Mouse (Mus musculus) frontal cortex, postnatal 14 days (tissue): ENCODE measurements at regions not wholly inside any gene's neighbourhood (a gene's known extent, or its start where the extent isn't known, plus 50 kb on each side); places are given as distances from the start of the nearest gene placed in this dataset.

ENCODE experiments used
- DNase-seq, 2 experiments: peaks; one replicate each; pipeline ENCODE4 v3.0.0; 2022; ENCODE audit warnings: low spot score in 2 of 2

DNA sequence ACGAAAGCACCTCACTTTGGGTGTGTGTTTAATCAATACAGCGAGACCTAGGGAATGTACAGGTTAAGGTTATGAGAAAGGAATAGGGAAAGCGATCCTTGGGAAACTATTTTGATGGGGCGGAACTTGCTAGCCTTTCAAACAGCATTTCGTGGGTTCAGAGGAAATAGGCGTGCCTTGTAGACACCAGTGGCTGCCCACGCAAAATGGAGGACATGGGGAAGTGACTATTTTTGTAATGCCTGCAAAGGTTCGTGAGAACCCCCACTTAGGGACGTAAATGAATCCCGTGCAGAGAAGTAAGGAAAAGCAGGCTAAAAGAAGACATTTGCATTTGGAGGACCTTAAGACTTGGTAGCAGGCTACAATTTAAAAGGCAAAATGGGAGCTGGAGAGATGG is 114.1 kb upstream of the Ppm1h start:
- DNase-seq, result no peak

DNA sequence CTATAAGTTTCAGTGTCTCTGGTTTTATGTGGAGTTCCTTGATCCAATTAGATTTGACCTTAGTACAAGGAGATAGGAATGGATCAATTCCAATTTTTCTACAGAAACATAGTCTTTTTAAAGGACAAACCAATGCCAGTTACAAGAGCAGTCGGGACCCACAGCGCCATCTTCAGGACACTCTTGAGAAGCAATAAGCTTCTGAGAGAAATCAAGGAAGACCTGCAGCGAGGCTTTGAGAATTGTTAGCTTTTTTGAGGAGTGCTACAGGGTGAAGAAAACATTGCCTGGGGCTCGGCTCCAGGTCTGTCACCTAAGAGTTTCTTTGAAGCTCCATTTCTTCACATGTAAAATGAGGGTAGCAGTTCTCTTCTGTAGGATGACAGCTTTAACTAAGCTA is 112.0 kb upstream of the Ppm1h start:
- no peak for DNase-seq

DNA sequence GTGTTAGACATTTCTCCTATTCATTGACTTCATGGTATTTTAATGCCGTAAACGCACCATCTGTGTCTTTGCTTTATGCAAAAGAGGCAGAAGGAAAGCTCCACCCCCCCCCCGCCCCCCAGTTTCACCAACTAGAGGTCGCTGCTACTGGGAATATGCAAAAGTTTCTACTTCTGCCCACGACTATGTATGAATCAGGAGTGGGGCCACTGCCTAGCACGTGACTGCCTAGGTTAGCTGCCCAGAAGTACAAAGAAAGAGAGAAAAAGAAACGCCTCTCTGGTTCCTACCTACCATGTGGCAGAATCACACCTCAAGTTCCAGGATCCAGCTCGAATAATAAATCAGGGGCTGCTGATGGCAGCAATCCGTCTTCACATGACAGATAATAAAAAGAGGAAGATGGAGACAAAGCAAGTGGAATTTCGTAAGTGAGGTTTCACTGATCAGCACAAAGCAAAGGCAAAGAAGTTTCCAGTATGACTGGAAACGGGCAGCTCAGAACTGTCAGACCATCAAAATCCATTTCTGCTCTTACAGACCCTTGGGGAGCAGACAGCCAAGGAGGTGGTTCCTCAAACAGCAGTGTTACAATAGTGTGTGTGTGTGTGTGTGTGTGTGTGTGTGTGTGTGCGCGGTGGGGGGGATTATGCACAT is 108.9 kb upstream of the Ppm1h start:
- no peak for DNase-seq

DNA sequence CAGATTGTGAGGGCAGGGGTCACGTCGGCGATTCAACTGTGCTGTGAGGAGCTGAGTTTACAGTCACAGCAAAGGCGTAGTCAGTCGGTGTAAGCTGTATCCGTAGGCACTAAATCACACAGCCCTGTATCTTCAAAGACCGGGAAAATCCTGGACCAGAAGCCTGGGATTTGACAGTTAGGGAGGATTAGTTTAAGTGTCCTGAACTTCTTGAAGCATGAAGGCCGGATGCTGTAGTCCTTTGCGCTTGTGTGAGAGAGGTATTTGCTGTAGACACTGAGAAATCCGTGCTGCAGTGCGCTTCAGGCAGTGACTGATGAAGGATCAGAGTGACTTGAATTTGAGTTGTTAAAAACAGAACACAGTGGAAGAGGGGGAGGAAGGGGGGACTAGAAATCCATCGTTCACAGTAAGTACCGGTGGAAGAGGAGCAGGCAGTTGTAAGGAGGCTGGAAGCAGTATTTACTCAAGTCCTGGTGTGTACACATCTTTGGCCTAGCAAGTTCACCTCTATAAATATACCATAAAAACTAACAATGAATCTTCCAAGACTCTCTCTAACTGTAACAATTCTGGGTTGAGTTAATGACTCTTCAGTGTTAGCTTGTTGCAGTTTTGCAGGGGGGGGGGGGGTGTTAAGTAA is 107.5 kb upstream of the Ppm1h start:
- DNase-seq, result no peak

DNA sequence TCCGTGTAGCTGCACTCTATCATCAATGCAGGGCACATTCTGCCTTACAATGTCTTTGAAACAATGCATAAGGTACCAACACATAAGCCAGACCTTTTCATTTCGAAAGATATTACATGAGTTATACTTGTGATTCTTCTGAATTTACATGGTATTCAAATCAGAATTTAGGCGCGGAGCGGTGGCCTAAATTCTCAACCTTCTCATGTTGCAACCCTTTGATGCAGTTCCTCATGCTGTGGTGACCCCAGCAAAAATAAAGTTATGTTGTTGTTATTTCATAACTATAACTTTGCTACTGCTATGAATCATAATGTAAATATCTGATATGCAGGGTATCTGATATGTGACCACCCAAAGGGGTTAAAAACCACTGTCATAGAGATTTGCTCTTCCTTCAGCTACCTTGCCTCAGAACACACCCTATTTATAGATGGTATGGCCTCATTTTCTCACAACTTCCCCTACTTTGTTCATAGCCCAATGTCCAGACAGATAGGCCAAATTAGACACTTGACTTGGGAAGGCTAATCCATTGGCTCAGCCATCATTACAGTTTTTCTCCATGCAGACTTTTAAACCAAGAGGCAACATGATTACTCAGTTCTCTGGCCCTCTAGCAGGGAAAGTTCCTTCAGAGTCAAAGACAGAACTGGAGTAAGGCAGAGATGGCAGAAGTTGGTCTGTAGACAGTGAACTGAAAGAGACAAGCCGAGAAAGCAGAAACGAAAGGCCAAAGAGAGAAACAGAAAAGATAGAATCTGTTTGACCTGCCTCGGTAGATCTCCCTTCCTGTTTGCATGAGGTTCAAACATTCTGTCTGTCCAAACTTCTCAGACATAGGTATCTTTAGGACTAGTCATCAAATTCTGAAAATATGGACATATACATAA is 102.1 kb upstream of the Ppm1h start:
- no peak for DNase-seq

DNA sequence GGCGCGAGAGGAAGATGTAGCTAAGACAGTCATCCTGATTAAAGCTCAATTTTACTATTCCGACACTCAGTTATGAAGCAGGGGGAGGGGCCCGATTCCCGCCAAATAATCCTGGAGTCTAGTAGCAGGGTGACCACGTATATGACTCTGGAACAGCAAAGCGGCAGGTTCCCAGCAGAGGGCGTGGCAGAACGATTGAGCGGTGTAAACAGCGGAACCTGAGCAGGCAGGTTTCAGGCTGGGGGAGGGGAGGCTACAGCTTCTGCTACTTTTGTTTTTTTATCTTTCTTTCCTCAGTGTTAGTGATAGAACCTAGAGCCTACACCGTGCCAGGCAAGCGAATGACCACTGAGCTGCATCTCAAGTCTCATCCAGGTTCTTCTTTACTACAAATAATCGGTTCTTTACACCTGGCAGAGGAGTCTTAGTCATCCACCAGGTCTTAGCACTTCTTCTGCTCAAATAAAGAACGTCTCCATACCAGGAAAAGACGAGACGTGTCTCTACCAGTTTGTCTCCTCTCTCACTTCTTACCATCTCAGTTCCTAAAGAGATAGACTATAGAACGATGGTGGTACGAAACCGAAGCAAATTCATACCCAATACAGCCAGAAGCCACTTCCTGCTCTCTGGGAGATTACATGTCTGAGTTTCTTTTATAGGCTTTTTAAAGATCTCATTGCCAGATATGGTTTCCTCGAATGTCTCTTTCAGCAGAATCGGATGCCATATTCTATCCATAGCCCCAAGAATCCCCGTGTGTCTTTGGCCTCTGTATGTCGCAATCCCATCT is 100.2 kb upstream of the Ppm1h start:
- no peak for DNase-seq

DNA sequence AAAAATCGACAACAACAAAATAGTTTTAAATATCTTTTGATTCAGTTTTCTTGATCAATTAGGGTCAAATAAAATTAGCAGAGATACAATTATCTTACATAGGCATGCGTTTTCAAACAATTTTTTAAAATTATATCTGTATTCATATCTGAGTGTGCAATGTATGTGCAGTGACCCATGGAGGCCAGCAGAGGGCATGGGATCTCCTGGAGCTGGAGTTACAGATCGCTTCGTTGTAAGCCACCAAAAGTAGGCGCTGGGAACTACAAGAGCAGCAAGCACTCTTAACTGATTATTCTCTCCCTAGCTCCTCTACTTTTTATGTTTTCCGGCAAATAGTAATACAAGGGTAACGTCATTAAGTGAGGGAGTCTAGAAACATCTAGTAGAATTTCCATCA is 97.5 kb upstream of the Ppm1h start:
- no peak for DNase-seq

DNA sequence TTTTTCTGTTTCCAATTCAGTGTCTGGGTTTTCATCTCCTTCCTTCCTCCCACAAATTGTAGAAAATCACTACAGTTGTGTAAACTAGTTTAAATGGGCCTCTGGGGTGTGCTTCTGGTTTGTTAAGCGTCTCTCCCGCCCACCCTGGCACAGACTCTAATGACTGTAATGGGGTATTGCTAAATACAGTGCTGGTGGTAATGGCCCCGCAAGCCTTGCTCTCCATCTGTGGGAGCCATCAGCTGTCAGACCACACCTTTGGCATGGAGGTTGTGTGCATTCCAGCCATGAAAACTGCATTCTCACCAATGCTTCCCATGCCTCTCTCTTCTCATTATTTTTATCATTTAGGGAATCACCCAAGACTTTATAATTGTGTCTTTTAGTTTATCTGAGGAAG is 91.0 kb upstream of the Ppm1h start:
- no peak for DNase-seq

DNA sequence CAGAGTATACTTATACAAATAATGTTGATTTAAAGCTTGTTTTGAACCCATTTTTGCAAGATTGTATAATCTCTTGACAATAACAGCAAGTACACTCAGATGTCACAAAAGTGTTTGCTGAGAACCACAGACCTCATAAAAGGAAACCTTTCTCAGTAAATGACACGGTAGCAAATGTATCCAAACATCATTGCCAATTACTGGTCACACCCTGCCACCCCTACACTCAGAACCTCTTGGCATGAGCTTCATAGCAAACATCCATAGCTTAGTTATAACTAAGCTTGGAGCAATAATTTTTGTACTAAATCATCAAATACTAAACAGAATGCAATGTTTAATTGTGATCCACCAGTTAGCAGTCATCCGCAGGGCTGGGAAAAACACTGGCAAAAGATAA is 79.1 kb upstream of the Ppm1h start:
- DNase-seq, result no peak

DNA sequence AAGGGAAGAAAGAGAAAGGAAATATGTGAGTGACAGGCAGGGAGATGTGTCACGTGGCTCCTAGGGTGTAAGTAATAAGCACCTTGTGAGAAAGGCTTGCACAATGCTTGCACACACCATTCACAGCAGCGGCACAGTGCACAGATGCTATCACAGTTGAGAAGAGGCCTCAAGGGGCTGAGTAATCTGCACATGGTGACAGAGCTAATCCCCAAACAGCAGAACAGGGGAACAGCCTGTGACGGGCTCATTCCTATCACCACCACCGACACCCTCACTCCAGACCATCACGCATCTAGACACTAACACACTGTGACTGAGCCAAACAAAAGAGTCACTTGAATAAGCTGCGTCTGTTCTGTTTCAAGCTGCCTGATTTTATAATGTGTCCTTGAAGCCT is 76.2 kb upstream of the Ppm1h start:
- no peak for DNase-seq

DNA sequence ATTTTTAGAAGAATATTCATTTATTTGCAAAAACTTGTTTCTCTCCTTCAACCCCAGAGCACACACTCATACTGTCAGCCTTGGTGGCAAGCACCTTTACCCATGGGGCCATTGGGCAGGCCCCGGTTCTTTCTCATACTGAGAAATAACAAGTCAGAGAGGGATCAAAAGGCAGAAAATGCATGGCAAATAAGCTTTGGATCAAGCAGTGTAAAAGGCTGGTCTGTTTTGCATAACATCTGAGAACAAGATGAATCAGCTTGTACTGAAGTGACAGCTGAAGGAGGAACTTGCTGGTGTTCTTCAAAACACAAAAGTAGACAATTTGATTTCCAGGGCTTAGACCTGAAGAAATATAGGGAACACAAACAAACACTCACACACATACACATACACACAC is 74.6 kb upstream of the Ppm1h start:
- DNase-seq, result no peak

DNA sequence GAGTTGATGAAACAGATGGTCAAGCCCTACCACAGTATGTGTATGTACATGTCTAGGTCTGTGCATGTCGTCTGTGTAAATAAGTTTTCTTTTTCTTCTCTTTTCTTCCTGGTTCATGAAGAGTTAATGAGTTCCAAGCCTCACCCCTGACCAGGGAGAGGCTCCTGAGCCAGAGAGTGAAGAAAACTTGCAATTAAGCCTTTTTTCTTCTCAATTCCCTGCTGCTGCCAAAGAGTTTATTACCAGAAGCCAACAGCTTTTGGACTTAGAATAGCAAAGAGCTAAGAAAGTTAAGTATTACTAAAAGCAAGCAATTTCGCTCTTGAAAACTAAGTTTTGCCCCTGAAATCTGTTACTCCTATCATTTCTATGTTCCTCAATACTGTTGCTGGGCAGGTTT is 65.3 kb upstream of the Ppm1h start:
- DNase-seq, result no peak

DNA sequence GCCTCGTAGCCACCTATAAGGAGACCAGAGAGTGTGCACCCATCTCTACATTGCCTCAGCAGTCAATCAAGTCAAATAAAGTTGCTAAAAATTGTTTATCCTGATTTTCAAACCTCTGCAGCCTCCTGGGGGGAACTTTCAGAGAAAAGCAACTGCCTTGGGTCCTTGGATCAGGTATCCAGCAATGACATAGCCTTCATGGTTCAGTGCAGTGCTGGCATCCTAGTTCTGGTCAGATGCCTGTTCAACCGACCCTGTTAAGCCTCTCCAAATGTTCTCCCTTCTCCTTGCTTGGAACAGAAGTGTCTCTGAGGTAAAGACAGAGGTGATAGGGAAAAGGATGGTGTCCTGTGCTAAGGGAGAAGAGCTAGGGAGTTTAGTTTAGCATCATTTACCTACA is 64.7 kb upstream of the Ppm1h start:
- no peak for DNase-seq

DNA sequence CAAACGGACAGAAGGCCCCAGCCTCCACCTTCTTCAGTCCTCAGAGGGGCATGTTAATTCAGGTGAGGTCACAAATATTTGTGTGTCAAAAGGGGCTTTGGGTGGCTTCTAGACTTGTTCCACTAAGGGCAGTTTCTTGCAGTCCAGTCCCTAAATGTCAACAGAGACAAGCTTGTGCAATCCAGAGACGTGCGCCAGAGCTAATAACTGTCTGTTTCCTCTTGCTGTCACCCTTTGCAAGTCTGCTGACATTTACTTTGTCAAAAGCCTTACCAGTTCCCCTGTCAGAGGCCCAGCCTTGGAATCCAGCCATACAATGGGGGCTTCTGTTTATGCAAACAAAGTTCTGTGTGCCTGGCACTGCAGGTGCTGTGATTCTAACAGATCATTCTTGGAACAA is 63.8 kb upstream of the Ppm1h start:
- no peak for DNase-seq

DNA sequence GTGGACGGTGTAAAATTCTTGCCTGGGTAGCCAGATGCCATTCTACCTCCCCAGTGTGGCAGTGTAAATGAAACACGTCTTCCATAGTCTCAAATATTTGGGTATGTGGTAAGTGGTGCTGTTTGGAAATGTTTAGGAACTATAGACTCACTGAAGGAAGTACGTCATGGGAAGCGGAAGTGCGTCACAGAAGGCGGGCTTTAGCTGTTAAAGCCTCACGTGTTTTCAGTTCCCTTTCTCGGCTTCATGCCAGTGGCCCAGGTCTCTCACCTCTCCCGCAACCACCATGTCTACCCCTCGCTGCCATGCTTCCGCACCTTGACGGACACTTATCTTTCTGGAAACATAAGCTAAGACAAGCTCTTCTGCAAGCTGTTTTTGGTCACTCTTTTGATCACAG is 62.9 kb upstream of the Ppm1h start:
- no peak for DNase-seq

DNA sequence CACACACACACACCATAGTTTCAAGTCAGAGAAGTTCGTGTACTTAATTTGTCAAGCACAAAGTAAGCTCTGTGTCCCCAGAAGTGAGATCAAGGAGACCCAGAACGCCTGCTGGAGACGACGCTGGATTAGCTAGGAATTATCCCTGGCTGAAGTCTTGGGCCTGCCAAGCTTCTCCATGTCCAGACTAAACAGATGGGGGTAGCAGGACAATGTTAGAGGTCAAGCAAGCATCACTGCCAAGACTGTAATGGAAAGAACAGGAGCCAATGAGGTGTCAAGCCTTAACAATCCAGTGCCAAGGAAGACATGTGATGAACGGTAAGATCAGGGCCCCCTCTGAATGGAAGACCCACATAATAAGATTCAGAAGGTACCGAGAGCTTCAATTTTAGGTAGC is 62.2 kb upstream of the Ppm1h start:
- DNase-seq, result no peak

DNA sequence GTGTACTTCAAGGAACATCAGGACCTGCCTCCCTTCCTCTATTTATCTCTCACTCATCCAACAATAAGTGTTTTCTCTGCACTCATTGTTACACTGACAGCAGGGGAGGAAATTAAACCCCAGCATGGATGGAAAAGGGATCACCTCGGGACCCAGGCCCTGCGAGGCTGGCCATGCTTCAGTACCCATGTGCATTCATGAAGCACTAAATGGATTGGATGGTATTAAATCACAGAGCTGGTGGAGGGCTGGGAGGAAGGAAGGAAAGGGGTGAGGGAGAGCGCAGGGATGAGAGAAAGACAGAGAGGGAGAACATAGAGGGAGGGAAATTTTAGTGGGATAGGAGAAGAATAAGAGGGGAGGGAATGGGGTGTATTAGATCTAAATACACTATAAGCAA is 59.7 kb upstream of the Ppm1h start:
- no peak for DNase-seq

DNA sequence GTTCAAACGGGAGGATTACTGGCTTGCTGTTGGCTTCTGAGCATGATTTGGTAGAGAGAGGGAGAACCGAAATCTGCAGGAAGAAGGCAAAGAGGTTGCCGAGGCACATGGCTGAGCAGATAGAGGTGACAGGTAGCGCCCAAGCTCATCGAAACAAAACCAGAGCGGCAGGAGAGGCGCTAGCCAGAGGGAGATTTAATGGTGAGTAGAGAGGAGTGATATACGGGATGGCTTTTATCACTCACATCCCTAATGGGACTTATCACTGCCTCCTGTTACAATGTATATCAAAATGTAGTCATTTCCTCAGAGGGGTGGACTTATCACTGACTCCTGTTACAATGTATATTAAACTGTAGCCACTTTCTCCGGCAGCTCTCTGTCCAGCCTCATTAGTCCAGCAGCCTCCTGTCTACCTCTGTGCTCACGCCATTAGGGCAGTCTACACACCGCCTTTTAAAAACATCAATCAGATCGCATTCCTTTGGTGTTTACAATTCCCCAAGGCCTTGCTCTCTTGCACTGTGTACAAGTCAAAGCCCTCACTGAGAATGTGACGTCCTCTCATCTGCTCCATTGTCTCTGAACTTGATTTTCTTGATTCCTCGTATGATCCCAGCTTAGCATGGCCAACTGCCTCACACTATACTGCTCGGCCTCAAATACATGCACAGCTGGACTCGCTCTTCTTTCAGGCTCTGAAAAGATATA is 59.0 kb upstream of the Ppm1h start:
- no peak for DNase-seq
